Mouse (Mus musculus): ENCODE data around the gene Myo7a. TPM values are rescaled to one million over a fixed set of nuclear protein-coding genes. Genes with fewer than 3 reads are reported as not detected.

Myo7a gene
- 7.3 and 7.5 TPM in 2 replicates for total RNA-seq (2017)

DNA sequence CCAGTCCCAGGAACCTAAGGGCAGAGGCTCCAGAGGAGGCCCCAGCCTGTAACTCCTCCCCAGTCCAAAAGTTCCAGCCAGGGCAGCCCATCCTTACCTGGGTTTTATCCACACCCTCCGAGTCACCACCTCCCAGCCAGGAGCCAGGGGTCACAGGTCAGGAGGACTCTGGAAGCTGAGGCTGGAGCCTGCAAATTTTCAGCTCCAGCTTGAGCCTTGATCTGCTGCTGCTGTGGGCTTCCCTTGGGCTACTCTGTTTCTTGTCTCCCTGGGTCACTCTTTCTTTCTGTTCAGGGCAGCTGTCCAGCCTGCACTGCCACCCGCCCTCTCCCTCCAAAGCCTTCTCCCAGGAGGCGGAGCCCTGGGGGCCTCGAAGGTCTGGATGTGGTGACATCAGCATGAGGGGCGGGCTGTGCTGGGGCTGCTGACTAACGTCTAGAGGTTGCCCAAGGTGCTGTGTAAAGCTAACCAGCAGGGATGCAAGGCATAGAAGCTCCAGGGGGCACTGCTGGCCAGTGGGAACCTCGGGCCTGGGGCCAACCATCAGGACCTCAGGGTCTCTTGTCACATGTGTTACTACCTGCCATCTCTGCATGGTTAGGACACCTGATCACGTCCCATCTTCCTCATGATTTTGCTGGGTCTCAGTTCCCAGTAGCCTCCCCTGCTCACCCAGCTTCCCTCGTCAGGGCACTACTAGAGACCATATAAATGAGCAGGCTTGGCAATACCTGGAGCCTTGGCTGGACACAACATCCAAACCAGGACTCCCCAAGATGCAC is at the start of gene Myo7a:
Gene Myo7a, minus strand, starts transcription at position 346 of the 782 bp plus-strand sequence.
- no peak for ATAC-seq (replicated peaks in 1 of 2; ENCODE audit: insufficient read depth in 1 of 2, low FRiP score in 2 of 2, low TSS enrichment in 1 of 2, low read depth in 1 of 2, poor library complexity in 2 of 2, severe bottlenecking in 2 of 2)

DNA sequence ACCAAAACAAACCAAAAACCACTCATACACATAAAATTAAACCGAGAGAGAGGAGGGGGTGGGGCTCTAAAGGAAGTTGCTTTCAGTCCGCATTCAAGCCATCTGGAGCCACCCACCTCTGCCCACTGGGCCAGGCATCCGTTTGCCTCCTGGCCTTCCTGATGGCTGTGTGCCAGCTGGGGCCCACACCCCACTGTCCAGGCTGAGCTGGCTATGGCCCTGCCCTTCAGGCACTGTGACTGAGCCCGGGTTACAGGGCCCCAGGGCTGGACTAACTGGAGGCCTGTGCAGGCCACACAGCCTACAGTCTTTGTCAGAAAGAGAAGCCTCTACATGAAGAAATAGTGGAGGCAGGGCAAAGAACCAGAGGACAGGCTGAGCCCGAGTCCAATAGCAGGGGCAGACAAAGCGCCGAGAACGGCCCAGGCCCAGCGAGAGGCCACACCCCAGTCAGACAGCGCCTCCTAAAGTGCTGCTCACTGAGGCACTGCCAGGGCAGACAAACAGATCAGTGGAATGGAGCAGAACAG is 45.7 kb upstream of the Myo7a start:
- ATAC-seq (replicated peaks in 1 of 2; ENCODE audit: insufficient read depth in 1 of 2, low FRiP score in 2 of 2, low TSS enrichment in 1 of 2, low read depth in 1 of 2, poor library complexity in 2 of 2, severe bottlenecking in 2 of 2), result peak; percentile 77 to 80

DNA sequence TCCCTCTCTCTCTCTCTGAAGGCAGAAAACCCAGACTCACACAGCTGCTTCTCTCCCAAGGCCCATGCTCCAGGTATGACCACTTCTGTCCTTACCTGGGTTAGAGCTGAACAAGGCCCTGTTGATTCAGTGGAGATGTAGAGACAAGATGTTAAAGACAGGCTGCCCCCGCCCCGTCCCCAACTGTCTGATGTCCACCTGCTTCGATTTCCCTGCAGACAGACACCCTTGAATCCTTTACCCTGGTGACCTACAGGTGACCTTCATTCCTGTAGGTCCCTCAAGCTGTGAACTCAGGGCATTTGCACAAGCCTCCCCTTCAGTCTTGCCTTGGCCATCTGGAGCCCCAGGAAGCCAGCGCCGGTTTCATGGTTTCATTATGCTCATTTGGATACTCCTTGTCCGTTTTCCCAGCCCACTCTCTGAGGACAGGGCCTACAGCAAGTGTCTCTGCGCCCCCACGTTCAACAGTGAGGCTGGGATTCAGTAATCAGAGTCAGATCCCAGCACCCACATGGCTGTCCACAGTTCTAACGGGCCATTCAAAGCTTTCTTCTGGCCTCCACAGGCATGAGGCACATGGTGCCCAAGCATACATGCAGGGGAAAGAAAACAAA is 45.2 kb upstream of the Myo7a start:
- no peak for ATAC-seq (replicated peaks in 1 of 2; ENCODE audit: insufficient read depth in 1 of 2, low FRiP score in 2 of 2, low TSS enrichment in 1 of 2, low read depth in 1 of 2, poor library complexity in 2 of 2, severe bottlenecking in 2 of 2)

DNA sequence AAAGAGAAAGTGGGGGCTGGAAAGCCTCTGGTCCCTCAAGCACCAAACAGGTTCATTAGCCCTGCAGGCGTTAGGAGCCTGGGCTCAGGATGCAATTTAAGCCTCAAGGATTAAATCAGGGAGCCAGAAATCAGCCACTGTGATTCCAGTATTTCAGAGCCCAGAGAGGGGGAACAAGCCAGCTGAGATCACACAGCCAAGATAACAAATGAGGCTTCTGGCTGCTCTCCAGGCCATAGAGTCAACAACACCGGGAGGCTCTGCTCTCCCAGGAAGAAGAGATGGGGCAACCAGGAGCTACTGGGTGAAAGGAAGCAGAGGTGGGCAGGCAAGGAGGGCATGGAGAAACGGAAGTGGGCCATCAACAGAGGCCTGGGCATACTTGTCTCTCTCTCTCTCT is 44.4 kb upstream of the Myo7a start:
- ATAC-seq (replicated peaks in 1 of 2; ENCODE audit: insufficient read depth in 1 of 2, low FRiP score in 2 of 2, low TSS enrichment in 1 of 2, low read depth in 1 of 2, poor library complexity in 2 of 2, severe bottlenecking in 2 of 2), result no peak

DNA sequence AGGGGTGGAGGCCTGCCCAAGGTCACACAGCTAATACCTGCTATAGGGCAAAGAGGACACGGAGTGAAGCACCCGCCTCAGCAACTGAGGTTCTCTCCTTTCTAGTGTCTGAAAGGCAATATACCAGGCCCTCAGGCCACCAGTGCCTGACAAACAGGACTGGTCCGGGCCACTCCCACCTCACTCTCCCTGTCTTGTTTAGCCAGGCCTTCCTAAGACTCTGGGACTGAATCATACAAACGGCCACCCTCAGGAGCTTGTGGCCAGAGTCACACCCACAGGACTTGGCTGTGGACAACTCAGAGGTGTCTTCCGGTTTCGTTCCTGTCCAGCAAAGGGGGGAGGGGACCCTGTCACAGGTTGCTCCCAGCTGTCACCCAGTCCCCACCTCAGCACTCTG is 42.9 kb upstream of the Myo7a start:
- no peak for ATAC-seq (replicated peaks in 1 of 2; ENCODE audit: insufficient read depth in 1 of 2, low FRiP score in 2 of 2, low TSS enrichment in 1 of 2, low read depth in 1 of 2, poor library complexity in 2 of 2, severe bottlenecking in 2 of 2)

DNA sequence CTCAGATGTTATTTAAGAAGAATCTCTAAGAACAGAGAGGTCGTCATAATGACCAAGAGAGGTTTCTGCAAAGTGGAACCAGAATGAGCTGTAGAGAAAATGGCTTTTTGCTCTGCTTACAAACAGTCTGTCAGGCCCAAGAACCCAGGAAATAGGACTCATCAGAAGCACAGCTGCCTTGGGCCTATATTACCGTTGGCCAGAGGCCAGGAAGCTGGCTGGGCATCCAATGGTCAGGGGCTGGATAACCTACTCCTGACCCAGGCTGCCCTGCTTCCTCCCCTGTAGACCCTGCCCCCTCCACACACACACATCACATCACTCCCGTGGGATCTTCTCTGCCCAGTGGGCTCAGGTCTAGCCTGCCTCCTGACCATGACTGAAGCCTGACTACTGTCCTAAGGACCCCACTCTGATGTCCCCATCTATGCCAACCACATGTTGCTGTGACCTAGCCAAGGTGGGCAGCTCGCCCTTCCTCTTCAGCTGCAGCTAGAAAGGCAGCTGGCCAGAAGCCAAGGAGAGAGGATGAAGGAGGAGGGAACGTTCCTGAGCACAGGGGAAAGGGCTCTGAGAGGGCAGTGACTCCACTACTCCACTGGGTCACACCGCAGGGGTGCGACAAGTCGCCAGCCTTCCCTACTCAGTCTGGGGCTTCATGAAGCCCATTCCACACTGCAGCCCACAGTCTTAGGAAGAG is 40.9 kb upstream of the Myo7a start:
- ATAC-seq (replicated peaks in 1 of 2; ENCODE audit: insufficient read depth in 1 of 2, low FRiP score in 2 of 2, low TSS enrichment in 1 of 2, low read depth in 1 of 2, poor library complexity in 2 of 2, severe bottlenecking in 2 of 2), result no peak; a peak in 1 of 4 replicates

DNA sequence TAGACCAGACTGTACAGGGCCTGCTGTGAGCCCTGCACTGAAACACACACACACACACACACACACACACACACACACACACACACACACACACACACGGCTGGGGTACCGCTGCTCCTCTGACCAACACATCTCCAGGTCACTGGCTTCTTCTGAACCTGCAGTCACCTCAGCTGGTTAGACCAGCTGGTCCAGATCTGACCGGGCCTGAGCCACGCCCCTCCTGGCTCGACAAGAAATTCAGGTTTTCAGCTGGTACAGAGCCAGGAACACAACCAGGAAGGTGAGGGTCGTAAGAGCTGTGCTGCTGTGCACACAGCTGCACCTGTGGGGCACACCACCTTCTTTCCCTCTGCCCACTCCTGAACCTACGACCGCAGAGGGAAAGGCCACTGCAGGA is 39.2 kb upstream of the Myo7a start:
- ATAC-seq (replicated peaks in 1 of 2; ENCODE audit: insufficient read depth in 1 of 2, low FRiP score in 2 of 2, low TSS enrichment in 1 of 2, low read depth in 1 of 2, poor library complexity in 2 of 2, severe bottlenecking in 2 of 2), result no peak

DNA sequence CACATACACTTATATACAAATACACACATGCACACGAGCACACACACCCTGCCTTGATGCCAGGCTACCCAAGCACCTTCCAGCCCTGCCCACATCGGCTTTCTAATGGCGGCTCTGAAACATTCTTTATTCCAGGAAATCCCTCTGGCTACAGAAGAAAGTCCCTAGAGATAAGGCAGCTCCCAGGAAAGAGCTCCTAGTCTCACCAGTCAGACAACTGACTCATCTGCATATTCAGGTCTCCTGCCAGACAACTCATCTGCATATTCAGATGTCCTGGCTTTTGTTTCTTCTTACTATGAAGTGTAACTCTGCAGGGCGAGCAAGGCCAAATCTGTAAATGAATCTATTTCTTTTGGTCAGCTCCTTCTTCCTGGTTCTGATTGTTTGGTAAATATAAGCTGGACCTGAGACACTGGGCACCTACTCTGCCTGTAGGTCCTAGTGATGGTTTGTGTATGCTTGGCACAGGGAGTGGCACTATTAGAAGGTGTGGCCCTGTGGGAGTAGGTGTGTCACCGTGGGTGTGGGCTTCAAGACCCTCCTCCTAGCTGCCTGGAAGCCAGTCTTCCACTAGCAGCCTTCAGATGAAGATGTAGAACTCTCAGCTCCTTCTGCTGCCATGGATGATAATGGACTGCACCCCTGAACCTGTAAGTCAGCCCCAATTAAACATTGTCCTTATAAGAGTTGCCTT is 38.5 kb upstream of the Myo7a start:
- no peak for ATAC-seq (replicated peaks in 1 of 2; ENCODE audit: insufficient read depth in 1 of 2, low FRiP score in 2 of 2, low TSS enrichment in 1 of 2, low read depth in 1 of 2, poor library complexity in 2 of 2, severe bottlenecking in 2 of 2)

DNA sequence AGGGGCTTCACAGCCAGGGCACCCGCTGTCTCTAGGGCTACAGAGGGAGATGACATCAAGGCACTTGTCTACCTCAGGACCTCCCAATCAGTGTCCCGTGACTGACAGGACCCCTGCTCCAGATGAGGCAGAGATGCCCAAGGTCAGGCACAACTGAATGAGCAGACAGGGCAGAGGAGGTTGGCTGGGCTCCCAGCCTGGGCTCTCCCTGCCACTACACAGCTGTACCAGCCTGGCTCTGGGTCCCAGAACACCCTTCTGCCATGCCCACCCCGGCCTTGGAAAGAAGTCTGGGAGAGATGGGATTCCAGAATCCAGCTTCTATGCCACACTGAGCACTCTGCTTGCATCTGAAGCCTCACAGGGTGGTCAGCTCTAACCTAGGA is 36.9 kb upstream of the Myo7a start:
- no peak for ATAC-seq (replicated peaks in 1 of 2; ENCODE audit: insufficient read depth in 1 of 2, low FRiP score in 2 of 2, low TSS enrichment in 1 of 2, low read depth in 1 of 2, poor library complexity in 2 of 2, severe bottlenecking in 2 of 2)

DNA sequence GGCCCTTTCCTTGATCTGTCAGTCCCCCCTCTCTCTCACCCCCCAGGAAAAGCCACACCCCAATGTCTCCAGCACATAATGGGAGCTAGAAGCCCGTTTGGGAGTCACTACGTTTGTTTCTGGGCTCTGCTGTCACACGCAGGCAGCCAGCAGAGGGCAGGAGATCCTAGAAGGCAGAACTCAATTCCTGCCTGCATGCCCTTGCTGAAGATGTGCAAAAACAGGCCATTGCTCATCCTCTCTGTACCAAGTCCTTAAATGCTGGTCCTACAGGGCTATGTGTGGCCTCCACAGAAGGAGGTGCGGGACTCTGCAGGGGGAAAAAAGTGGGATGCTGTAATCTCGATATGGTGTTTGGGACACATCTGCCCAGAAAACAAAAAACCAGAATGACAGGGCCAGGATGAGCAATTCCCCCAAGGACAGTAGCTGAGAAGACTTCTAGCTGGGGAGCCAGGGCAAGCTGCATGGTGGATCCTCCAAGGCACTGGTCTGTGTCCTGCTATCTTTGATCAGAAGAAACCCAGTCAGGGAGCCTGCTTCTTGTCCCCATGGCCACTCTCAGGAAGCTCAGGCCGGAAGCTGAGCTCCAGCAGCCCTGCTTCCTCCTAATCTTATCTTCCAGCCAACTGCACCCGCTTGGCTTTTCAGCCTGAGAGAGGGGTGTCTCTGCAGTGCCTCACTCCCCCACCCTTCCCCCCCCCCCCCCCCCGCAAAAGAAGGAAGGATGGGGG is 36.4 kb upstream of the Myo7a start:
- ATAC-seq (replicated peaks in 1 of 2; ENCODE audit: insufficient read depth in 1 of 2, low FRiP score in 2 of 2, low TSS enrichment in 1 of 2, low read depth in 1 of 2, poor library complexity in 2 of 2, severe bottlenecking in 2 of 2), result peak; percentile 63 to 64

DNA sequence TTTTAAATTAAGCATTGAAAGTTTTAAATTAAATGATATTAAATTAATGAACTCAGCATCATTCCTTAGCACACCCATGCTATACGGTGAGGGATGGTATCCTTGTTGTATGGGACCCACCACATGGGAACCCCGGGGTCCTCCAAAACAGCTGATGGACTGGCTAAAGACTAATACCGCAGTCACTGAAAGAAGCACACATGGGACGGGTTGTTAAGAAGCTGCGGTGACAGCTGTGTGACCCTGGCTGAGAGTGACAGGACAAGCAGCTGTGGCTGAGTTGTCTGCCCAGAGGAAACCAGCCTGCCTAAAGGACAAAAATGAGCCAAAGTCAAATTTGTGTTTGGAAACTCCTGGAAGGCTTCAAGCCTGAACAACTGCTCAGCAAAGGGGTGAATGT is 34.6 kb upstream of the Myo7a start:
- ATAC-seq (replicated peaks in 1 of 2; ENCODE audit: insufficient read depth in 1 of 2, low FRiP score in 2 of 2, low TSS enrichment in 1 of 2, low read depth in 1 of 2, poor library complexity in 2 of 2, severe bottlenecking in 2 of 2), result no peak

DNA sequence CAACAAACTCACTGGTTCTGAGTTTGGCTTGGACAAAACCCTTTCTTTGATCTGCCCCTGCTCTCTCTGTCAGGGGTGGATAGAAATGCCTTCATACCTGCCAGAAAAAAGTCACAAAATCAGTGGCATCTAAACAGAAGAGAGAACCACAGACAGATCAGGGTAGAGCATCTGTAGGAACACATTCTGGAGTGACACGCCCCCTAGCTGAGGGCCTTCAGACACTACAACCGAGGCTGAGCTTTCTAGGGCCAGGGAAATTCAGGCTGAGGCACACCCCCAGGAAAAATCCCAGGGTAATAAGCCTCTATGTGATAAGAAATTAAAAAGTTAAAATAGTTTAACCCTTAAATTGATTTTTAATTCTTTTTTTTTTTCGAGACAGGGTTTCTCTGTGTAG is 34.0 kb upstream of the Myo7a start:
- no peak for ATAC-seq (replicated peaks in 1 of 2; ENCODE audit: insufficient read depth in 1 of 2, low FRiP score in 2 of 2, low TSS enrichment in 1 of 2, low read depth in 1 of 2, poor library complexity in 2 of 2, severe bottlenecking in 2 of 2)

DNA sequence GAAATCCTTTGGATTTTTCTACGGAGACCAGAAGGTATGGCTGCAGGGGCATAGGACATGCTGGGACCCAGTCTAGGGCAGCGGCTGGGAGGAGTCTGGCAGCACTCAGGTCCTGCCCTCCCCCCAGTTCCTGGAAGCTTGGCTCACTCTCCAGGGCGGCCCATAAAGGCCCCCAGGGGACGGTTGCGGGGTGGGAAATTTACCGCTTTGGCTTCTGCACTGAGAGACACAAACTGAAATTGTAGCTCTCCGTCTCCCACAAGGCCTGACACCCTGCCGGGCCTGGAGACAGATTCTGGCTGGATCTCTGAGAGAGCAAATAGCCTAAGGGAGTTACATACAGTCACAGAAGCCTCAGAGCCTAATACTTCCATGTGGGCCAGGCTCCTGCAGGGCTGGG is 33.1 kb upstream of the Myo7a start:
- no peak for ATAC-seq (replicated peaks in 1 of 2; ENCODE audit: insufficient read depth in 1 of 2, low FRiP score in 2 of 2, low TSS enrichment in 1 of 2, low read depth in 1 of 2, poor library complexity in 2 of 2, severe bottlenecking in 2 of 2)

DNA sequence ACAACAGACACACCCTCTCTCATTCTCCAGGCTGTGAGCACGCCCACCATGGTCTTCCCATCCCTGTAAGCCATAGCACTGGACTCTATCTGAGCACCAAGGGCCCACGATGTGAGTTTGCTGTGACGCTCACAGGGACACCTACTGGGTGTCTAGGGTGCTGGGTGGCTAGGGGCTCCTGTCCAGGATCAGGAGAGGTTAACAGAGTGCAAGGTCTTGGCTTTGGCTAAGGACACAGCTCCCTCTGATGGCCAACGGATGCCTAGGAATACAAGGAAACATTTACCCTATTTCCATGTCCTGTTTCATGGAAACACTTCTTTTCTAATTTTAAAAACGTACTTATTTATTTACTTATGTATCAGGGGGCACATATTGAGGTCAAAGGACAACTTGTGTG is 31.2 kb upstream of the Myo7a start:
- no peak for ATAC-seq (replicated peaks in 1 of 2; ENCODE audit: insufficient read depth in 1 of 2, low FRiP score in 2 of 2, low TSS enrichment in 1 of 2, low read depth in 1 of 2, poor library complexity in 2 of 2, severe bottlenecking in 2 of 2)

DNA sequence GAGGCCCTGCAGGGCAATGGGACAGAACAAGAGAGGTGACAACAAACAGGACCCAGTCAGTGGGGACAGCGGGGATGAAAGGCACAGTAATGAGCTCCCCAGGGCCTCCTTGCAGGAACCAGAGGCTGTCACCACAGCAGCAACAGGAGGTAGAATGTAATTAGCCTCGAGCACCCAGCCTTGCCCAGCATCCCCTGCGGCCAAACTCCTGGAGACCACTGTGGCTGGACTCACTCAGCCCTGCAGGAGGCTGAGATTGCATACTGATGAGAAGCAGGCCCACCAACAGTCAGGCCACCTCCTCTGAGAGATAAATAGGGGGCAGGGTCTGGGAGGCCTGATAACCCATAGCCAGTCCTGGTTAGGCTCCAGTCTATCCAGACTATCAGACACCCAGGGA is 30.5 kb upstream of the Myo7a start:
- ATAC-seq (replicated peaks in 1 of 2; ENCODE audit: insufficient read depth in 1 of 2, low FRiP score in 2 of 2, low TSS enrichment in 1 of 2, low read depth in 1 of 2, poor library complexity in 2 of 2, severe bottlenecking in 2 of 2), result no peak

DNA sequence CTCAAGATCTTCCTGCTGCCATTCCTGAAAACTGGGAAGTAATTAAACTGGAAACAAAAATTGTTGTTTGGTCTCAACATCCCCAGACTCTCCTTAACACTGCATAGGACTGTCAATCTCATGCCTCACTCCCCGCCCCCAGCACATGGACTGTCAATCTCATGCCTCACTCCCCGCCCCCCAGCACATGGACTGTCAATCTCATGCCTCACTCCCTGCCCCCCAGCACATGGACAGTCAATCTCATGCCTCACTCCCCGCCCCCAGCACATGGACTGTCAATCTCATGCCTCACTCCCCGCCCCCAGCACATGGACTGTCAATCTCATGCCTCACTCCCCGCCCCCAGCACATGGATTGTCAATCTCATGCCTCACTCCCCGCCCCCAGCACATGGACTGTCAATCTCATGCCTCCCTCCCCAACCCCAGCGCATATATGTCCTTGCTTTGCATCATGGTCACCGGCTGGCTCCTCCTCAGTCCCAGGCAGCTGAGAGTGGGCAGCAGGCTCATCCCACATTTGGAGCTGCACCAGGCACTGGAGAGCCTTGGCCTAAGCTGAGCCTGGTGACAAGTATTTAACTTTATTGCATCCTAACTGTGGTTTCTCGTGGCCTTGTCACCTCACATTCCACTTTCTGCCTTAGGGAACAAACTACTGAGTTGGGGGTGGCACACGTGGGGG is 29.5 kb upstream of the Myo7a start:
- ATAC-seq (replicated peaks in 1 of 2; ENCODE audit: insufficient read depth in 1 of 2, low FRiP score in 2 of 2, low TSS enrichment in 1 of 2, low read depth in 1 of 2, poor library complexity in 2 of 2, severe bottlenecking in 2 of 2), result no peak

DNA sequence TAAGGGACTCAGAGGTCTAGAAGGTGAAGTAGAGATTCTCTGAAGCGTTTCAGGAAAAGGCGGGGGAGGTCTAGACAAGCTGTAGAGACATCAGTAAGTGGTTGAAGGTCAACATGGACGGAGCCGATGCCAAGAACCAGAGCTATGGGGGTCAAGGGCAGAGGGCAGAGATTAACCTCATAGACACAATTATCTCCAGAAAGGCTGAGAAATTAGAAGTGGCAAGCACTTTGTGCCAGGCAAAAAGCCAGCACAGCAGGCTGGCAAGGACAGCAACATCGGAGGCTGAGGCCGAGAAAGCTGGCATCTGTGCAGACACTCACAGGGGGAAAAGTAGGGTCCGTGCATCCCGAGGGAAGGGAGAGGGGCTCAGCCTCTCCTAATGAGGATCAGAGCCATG is 28.4 kb upstream of the Myo7a start:
- ATAC-seq (replicated peaks in 1 of 2; ENCODE audit: insufficient read depth in 1 of 2, low FRiP score in 2 of 2, low TSS enrichment in 1 of 2, low read depth in 1 of 2, poor library complexity in 2 of 2, severe bottlenecking in 2 of 2), result no peak

All from hematopoietic stem cell, adult 5-6 weeks (primary cell).